Mouse (Mus musculus): ENCODE data around the gene Med18. TPM values are rescaled to one million over a fixed set of nuclear protein-coding genes. Genes with fewer than 3 reads are reported as not detected.
"Not testable (repeated sequence)": the region's sequence is repeated elsewhere in the genome, so short reads cannot be mapped to it uniquely, and the experiment has no call there.

Med18 gene
- total RNA-seq, 1 experiment from 2014 or later: 16.4 TPM

GRCm38 (mm10) chr4:132424765-132425164, 39.0 kb downstream of the Med18 start:
- ATAC-seq (replicated peaks; ENCODE audit: low read depth, poor library complexity, severe bottlenecking): no peak

GRCm38 (mm10) chr4:132421923-132422782, 41.6 kb downstream of the Med18 start, which contains the start of gene Phactr4:
Gene Phactr4 (minus strand): TSS chr4:132422489.
- peak; percentile 88 for ATAC-seq (replicated peaks; ENCODE audit: low read depth, poor library complexity, severe bottlenecking)

- ATAC-seq (replicated peaks; ENCODE audit: low read depth, poor library complexity, severe bottlenecking): no peak
These were observed 42.2 kb downstream of the Med18 start for GRCm38 (mm10) chr4:132421556-132421922.

- ATAC-seq (replicated peaks; ENCODE audit: low read depth, poor library complexity, severe bottlenecking): no peak
These were observed 43.2 kb downstream of the Med18 start for GRCm38 (mm10) chr4:132420471-132420870.

GRCm38 (mm10) chr4:132415966-132416365, 47.8 kb downstream of the Med18 start:
- ATAC-seq (replicated peaks; ENCODE audit: low read depth, poor library complexity, severe bottlenecking): no peak

GRCm38 (mm10) chr4:132413257-132413656, 50.5 kb downstream of the Med18 start:
- ATAC-seq (replicated peaks; ENCODE audit: low read depth, poor library complexity, severe bottlenecking): not testable (repeated sequence)

- peak; percentile 83 for ATAC-seq (replicated peaks; ENCODE audit: low read depth, poor library complexity, severe bottlenecking)
These were observed 52.2 kb downstream of the Med18 start for GRCm38 (mm10) chr4:132411322-132412094.

- no peak for ATAC-seq (replicated peaks; ENCODE audit: low read depth, poor library complexity, severe bottlenecking)
These were observed 54.0 kb downstream of the Med18 start for GRCm38 (mm10) chr4:132409587-132410229.

Other genes with a start within 250 kb of the Med18 start
- 23.2 and 26.9 TPM in 2 replicates for gene Gmeb1, start 202.3 kb downstream of the Med18 start, total RNA-seq (2017)
- gene Taf12, start 189.5 kb downstream of the Med18 start, total RNA-seq (2017): 30.2 and 45.8 TPM in 2 replicates
- gene Rab42, start 160.5 kb downstream of the Med18 start, total RNA-seq (2017): not detected in 2 replicates
- gene Trnau1ap, start 134.4 kb downstream of the Med18 start, total RNA-seq (2017): 23.9 and 43.7 TPM in 2 replicates
- gene Rcc1, start 110.3 kb downstream of the Med18 start, total RNA-seq (2017): 46.6 and 48.1 TPM in 2 replicates
- 15.0 and 17.9 TPM in 2 replicates for gene Phactr4, start 41.4 kb downstream of the Med18 start, total RNA-seq (2017)
- gene Sesn2, start 46.6 kb upstream of the Med18 start, total RNA-seq (2017): 1.6 and 3.2 TPM in 2 replicates
- 1,728 and 2,046 TPM in 2 replicates for gene Atpif1, start 69.7 kb upstream of the Med18 start, total RNA-seq (2017)
- gene Dnajc8, start 71.6 kb upstream of the Med18 start, total RNA-seq (2017): 412 and 457 TPM in 2 replicates
- 2.1 TPM in 2 replicates for gene Ptafr, start 100.1 kb upstream of the Med18 start, total RNA-seq (2017)
- 18.3 and 35.8 TPM in 2 replicates for gene Eya3, start 175.1 kb upstream of the Med18 start, total RNA-seq (2017)

Measured in common myeloid progenitor, adult 5-6 weeks (primary cell).